Comparison of ENCODE assay signal across 17 mouse cellular contexts in the genomic region with DNA sequence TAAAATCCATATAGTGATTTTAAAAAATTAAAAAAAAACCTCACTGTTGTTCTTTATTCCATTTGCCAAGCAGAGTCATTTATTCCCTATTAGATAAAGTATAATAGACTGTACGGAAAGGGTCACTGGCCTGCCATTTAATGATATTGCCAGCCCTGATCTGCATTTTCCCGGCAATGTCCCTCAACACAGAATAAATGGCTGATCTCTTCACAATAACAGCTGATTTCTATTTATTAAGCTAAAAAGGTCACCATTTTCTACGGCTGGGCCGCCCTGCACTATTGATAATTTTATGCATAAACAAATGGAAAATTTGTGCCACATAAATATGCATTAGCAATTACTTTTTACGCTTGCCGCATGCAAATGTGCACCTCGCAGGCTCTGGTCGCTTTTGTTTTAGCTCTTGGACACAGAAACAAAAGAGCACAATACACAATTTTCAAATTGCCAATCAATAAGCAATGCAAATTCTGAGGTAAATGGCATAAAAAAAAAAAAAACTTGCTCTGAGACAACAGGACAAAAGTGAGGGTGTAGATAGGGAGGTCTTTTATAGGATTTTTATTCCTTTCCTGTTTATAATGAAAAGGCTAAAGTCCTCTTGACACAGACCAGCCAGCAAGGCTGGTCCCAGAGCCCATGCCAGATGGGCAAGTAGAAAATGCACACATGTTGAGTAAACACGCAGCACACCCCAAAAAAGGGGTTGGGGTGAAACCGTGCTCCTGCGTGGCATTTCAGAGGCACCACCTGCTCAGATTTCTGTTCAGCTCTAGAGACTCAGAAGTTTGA.
DNase-seq lines count a peak whose midpoint lies in the region; ATAC-seq and TF ChIP-seq lines count a peak whose summit lies in the region.
"Had no signal": no experiment of that assay in that cellular context is flagged by ENCODE, and none has a peak within 500 bp of the region (broad histone marks: within the 10 kb centered on the region; RNA-seq: fewer than 3 reads in every experiment).

No protein-coding gene starts in this region.

- no peak for TF ChIP-seq CTCF in liver, postnatal 0 days (IDR thresholded peaks at IDR 0.05; ENCODE audit: low read depth)

- 0 out of 2 replicates have a peak overlapping the region, but pooled peaks have one; percentile 18 for H3K4me2 ChIP-seq in hindbrain, embryonic 13.5 days
- no peak overlapping the region for H3K4me2 ChIP-seq in hindbrain, embryonic 11.5 days (replicated peaks; ENCODE audit: low read depth, low read length)
- no peak overlapping the region for H3K4me2 ChIP-seq in midbrain, embryonic 13.5 days (replicated peaks)
- H3K4me2 ChIP-seq in midbrain, embryonic 15.5 days, result no peak overlapping the region
- no peak overlapping the region for H3K4me2 ChIP-seq in liver, embryonic 11.5 days
- peak overlapping the region; percentile 56 for H3K4me2 ChIP-seq in liver, postnatal 0 days (ENCODE audit: low read depth, low read length)
- H3K4me2 ChIP-seq: heart, embryonic 13.5 days; limb, embryonic 15.5 days; midbrain, embryonic 11.5 days had no signal

- H3K27ac ChIP-seq in hindbrain, embryonic 13.5 days, result no peak overlapping the region
- no peak overlapping the region for H3K27ac ChIP-seq in hindbrain, embryonic 11.5 days (ENCODE audit: low read depth, low read length)
- peak overlapping the region; percentile 44; the same call in 1 of the 2 replicates for H3K27ac ChIP-seq in midbrain, embryonic 13.5 days
- H3K27ac ChIP-seq in midbrain, embryonic 15.5 days, result no peak overlapping the region
- peak overlapping the region; percentile 56; the same call in 1 of the 2 replicates for H3K27ac ChIP-seq in liver, embryonic 11.5 days (ENCODE audit: low read depth, low read length)
- H3K27ac ChIP-seq in liver, postnatal 0 days (ENCODE audit: low read depth), result peak overlapping the region; percentile 87
- H3K27ac ChIP-seq: heart, embryonic 13.5 days; limb, embryonic 15.5 days had no signal

- ATAC-seq in hindbrain, embryonic 13.5 days (ENCODE audit: low FRiP score), result no peak
- ATAC-seq in hindbrain, embryonic 11.5 days (ENCODE audit: low FRiP score), result no peak
- no peak for ATAC-seq in midbrain, embryonic 13.5 days
- no peak for ATAC-seq in midbrain, embryonic 15.5 days (replicated peaks)
- ATAC-seq in liver, embryonic 11.5 days (replicated peaks; ENCODE audit: low FRiP score), result no peak
- ATAC-seq in liver, postnatal 0 days, result peak; percentile 78
- ATAC-seq: inflammation-experienced regulatory T-cells, adult 6 months had no signal

- no peak for DNase-seq in hindbrain, embryonic 11.5 days (ENCODE audit: low spot score)
- no peak for DNase-seq in liver, embryonic 11.5 days (ENCODE audit: low spot score)
- no peak for DNase-seq in liver, postnatal 0 days
- no peak for DNase-seq in ovary, adult 18-20 months (ENCODE audit: low spot score)
- DNase-seq: adrenal gland, postnatal 36 days; cerebellum, adult 18-20 months; kidney, adult 2 months; kidney, postnatal 10 days; right cerebral cortex, postnatal 4 days; thymus, postnatal 25 days had no signal

- no peaks in the 10 kb centered on the region for H3K9me3 ChIP-seq in hindbrain, embryonic 13.5 days
- no peaks in the 10 kb centered on the region for H3K9me3 ChIP-seq in hindbrain, embryonic 11.5 days (ENCODE audit: control insufficient read depth, low read length)
- no peaks in the 10 kb centered on the region for H3K9me3 ChIP-seq in midbrain, embryonic 13.5 days
- no peaks in the 10 kb centered on the region for H3K9me3 ChIP-seq in midbrain, embryonic 15.5 days
- H3K9me3 ChIP-seq in liver, embryonic 11.5 days (ENCODE audit: control insufficient read depth, low read length), result no peaks in the 10 kb centered on the region
- no peaks in the 10 kb centered on the region for H3K9me3 ChIP-seq in liver, postnatal 0 days (ENCODE audit: low read length)
- H3K9me3 ChIP-seq: heart, embryonic 13.5 days; limb, embryonic 15.5 days had no signal

- no peak overlapping the region; the same call in 1 of the 2 replicates for H3K9ac ChIP-seq in hindbrain, embryonic 13.5 days
- no peak overlapping the region for H3K9ac ChIP-seq in hindbrain, embryonic 11.5 days (ENCODE audit: low read depth, low read length)
- no peak overlapping the region for H3K9ac ChIP-seq in midbrain, embryonic 13.5 days (replicated peaks)
- no peak overlapping the region for H3K9ac ChIP-seq in midbrain, embryonic 15.5 days
- no peak overlapping the region for H3K9ac ChIP-seq in liver, embryonic 11.5 days (ENCODE audit: low read depth, low read length)
- H3K9ac ChIP-seq in liver, postnatal 0 days (replicated peaks), result no peak overlapping the region
- H3K9ac ChIP-seq: heart, embryonic 13.5 days; limb, embryonic 15.5 days had no signal

- H3K27me3 ChIP-seq in hindbrain, embryonic 13.5 days, result no peaks in the 10 kb centered on the region
- no peaks in the 10 kb centered on the region for H3K27me3 ChIP-seq in hindbrain, embryonic 11.5 days (ENCODE audit: control insufficient read depth, insufficient read depth, low read length)
- H3K27me3 ChIP-seq in midbrain, embryonic 13.5 days, result no peaks in the 10 kb centered on the region
- no peaks in the 10 kb centered on the region for H3K27me3 ChIP-seq in midbrain, embryonic 15.5 days (replicated peaks)
- no peaks in the 10 kb centered on the region for H3K27me3 ChIP-seq in liver, embryonic 11.5 days (replicated peaks; ENCODE audit: control insufficient read depth, insufficient read depth, low read length)
- no peaks in the 10 kb centered on the region for H3K27me3 ChIP-seq in liver, postnatal 0 days (ENCODE audit: insufficient read depth, low read length)
- H3K27me3 ChIP-seq: heart, embryonic 13.5 days; limb, embryonic 15.5 days had no signal

- 35% methylated on average over 11 of the region's 11 CpGs for WGBS in hindbrain, embryonic 13.5 days
- WGBS in hindbrain, embryonic 11.5 days, result 65% methylated on average over 11 of the region's 11 CpGs
- WGBS in midbrain, embryonic 13.5 days, result 44% methylated on average over 11 of the region's 11 CpGs
- WGBS in midbrain, embryonic 15.5 days, result 55% methylated on average over 11 of the region's 11 CpGs
- 82% methylated on average over 11 of the region's 11 CpGs for WGBS in liver, embryonic 11.5 days
- 66% methylated on average over 11 of the region's 11 CpGs for WGBS in liver, postnatal 0 days (ENCODE audit: insufficient replicate concordance)

- H3K4me3 ChIP-seq in hindbrain, embryonic 13.5 days, result no peak overlapping the region
- H3K4me3 ChIP-seq in hindbrain, embryonic 11.5 days (ENCODE audit: low read depth, low read length), result no peak overlapping the region
- no peak overlapping the region for H3K4me3 ChIP-seq in midbrain, embryonic 13.5 days (replicated peaks)
- H3K4me3 ChIP-seq in midbrain, embryonic 15.5 days, result no peak overlapping the region
- H3K4me3 ChIP-seq in liver, embryonic 11.5 days (ENCODE audit: low read depth, low read length), result no peak overlapping the region
- peak overlapping the region; percentile 21; the same call in 1 of the 2 replicates for H3K4me3 ChIP-seq in liver, postnatal 0 days (ENCODE audit: low read depth, low read length)
- H3K4me3 ChIP-seq: heart, embryonic 13.5 days; limb, embryonic 15.5 days had no signal

- peaks cover 9% of the 10 kb centered on the region for H3K4me1 ChIP-seq in hindbrain, embryonic 13.5 days (replicated peaks)
- no peaks in the 10 kb centered on the region for H3K4me1 ChIP-seq in hindbrain, embryonic 11.5 days (replicated peaks; ENCODE audit: control insufficient read depth, insufficient read depth, low read length)
- H3K4me1 ChIP-seq in midbrain, embryonic 13.5 days (replicated peaks), result peaks cover 11% of the 10 kb centered on the region
- peaks cover 5% of the 10 kb centered on the region for H3K4me1 ChIP-seq in midbrain, embryonic 15.5 days
- no peaks in the 10 kb centered on the region for H3K4me1 ChIP-seq in liver, embryonic 11.5 days (replicated peaks; ENCODE audit: control insufficient read depth, insufficient read depth, low read length)
- H3K4me1 ChIP-seq in liver, postnatal 0 days (ENCODE audit: insufficient read depth), result no peaks in the 10 kb centered on the region
- H3K4me1 ChIP-seq: heart, embryonic 13.5 days; limb, embryonic 15.5 days had no signal

- TF ChIP-seq EP300 in liver, postnatal 0 days (IDR thresholded peaks at IDR 0.05; ENCODE audit: low read depth), result no peak; the same call in 1 of the 2 replicates

- no peaks in the 10 kb centered on the region for H3K36me3 ChIP-seq in hindbrain, embryonic 13.5 days
- no peaks in the 10 kb centered on the region for H3K36me3 ChIP-seq in hindbrain, embryonic 11.5 days (ENCODE audit: control insufficient read depth, insufficient read depth, low read length)
- H3K36me3 ChIP-seq in midbrain, embryonic 13.5 days, result no peaks in the 10 kb centered on the region
- H3K36me3 ChIP-seq in midbrain, embryonic 15.5 days (replicated peaks), result no peaks in the 10 kb centered on the region
- no peaks in the 10 kb centered on the region for H3K36me3 ChIP-seq in liver, embryonic 11.5 days (ENCODE audit: control insufficient read depth, insufficient read depth, low read length)
- no peaks in the 10 kb centered on the region for H3K36me3 ChIP-seq in liver, postnatal 0 days (replicated peaks; ENCODE audit: insufficient read depth, low read length)
- H3K36me3 ChIP-seq: heart, embryonic 13.5 days; limb, embryonic 15.5 days had no signal

Comparison
In these comparisons a context has a peak if more than half of its experiments do, and no peak if none do; other contexts are left out.
1. H3K27ac ChIP-seq: peak in midbrain, embryonic 13.5 days (single experiment), liver, embryonic 11.5 days (single experiment) and liver, postnatal 0 days (single experiment); none in hindbrain, embryonic 13.5 days (single experiment), hindbrain, embryonic 11.5 days (single experiment) and midbrain, embryonic 15.5 days (single experiment).
2. H3K4me2 ChIP-seq: peak in hindbrain, embryonic 13.5 days (single experiment) and liver, postnatal 0 days (single experiment); none in hindbrain, embryonic 11.5 days (single experiment), midbrain, embryonic 13.5 days (single experiment), midbrain, embryonic 15.5 days (single experiment) and liver, embryonic 11.5 days (single experiment).